Mouse (Mus musculus): ENCODE measurements around the gene Olfr467.
"Not testable (repeated sequence)": the region's sequence is repeated elsewhere in the genome, so short reads cannot be mapped to it uniquely, and the experiment has no call there.

DNA sequence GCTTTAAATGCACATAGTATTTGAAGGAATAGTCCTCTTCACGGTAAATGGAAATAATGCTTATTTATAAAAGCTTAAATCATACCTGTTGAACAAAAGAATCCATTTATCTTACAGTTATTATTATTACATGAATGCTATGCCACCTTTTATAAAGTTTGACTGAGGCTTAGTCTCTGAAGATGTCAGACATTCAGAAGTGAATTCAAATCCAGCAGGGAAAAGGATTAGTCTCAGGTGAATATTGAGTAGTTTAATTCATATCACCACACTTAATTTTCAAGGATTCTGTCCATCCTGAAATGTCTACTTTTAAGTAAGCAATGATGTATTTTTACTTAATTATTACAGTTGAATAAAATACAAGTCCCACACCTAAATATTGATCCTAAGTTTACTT lies 35.3 kb downstream of the Olfr467 start, which contains the start of gene Olfr470:
- TF ChIP-seq CTCF (conservative IDR thresholded peaks at IDR 0.05; ENCODE audit: low read length); POU5F1 (IDR thresholded peaks at IDR 0.05; ENCODE audit: borderline replicate concordance, low read length): not testable (repeated sequence)
